16 mouse cellular contexts compared by ENCODE assay signal in the genomic region with DNA sequence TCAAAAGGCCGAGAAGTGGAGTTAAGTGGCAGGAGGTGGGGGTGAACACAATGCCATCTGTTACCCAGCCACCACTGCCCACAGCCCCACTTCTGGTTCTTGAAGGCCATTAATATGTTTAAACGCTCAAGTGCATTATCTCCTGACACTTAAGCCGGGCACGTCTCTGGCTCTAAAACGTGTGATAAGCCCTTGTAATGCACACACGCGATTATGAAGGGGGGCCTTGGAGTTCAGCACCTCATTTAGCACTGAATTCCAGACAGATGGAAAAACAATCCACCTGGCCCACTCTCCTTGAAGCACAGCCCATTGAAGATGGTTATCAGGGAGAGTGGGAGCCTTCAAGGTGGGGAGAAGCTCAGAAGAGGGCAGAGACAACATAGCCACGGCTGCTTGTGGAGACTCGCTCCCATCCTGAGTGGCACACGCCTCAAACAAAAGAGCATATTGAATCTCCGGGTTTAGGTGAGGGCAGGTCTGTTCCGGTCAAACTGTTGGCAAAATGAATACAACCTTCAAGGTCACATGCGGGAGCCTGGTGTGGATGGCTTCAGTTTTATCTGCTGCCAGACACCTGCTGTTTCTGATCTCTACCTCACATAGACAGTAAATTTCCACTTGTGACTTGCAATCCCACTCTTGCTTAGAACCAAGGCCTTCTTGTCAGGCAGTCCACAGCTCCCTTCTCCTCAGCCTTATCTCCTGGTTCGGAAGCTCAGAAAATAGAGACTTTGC. TPM values are rescaled to one million over a fixed set of nuclear protein-coding genes. Genes with fewer than 3 reads are reported as not detected.
A peak's percentile ranks its signal among the peaks of the same experiment; 100 is the strongest.
DNase-seq lines count a peak whose midpoint lies in the region; ATAC-seq and TF ChIP-seq lines count a peak whose summit lies in the region.
"Had no signal": no experiment of that assay in that cellular context is flagged by ENCODE, and none has a peak within 500 bp of the region (broad histone marks: within the 10 kb centered on the region; RNA-seq: fewer than 3 reads in every experiment).

No protein-coding gene starts in this region.

- DNase-seq in kidney, postnatal 4 days, result no peak
- peak; percentile 13 for DNase-seq in ES-CJ7 (ENCODE audit: low read depth, low spot score)
- peak; percentile 27 for DNase-seq in brain, embryonic 14.5 days (ENCODE audit: low read depth)
- no peak for DNase-seq in frontal cortex, postnatal 36 days (ENCODE audit: low spot score in 2 of 2)
- DNase-seq in layer of hippocampus, postnatal 25 days (ENCODE audit: extremely low spot score in 1 of 2, low spot score in 1 of 2), result no peak
- DNase-seq: adrenal gland, postnatal 14 days; cerebellum, adult 8-10 months; gastrocnemius, postnatal 25 days; right cerebral cortex, adult 18-20 months had no signal

- H3K9ac ChIP-seq in kidney, embryonic 15.5 days, result no peak overlapping the region
- H3K9ac ChIP-seq in limb, embryonic 12.5 days (replicated peaks), result no peak overlapping the region
- H3K9ac ChIP-seq: hindbrain, embryonic 13.5 days; midbrain, embryonic 12.5 days; neural tube, embryonic 12.5 days had no signal

- H3K9me3 ChIP-seq in kidney, embryonic 15.5 days (replicated peaks), result no peaks in the 10 kb centered on the region
- H3K9me3 ChIP-seq in limb, embryonic 12.5 days, result no peaks in the 10 kb centered on the region
- H3K9me3 ChIP-seq: hindbrain, embryonic 13.5 days; midbrain, embryonic 12.5 days; neural tube, embryonic 12.5 days had no signal

- H3K4me2 ChIP-seq in kidney, embryonic 15.5 days, result no peak overlapping the region
- no peak overlapping the region for H3K4me2 ChIP-seq in limb, embryonic 12.5 days
- H3K4me2 ChIP-seq: hindbrain, embryonic 13.5 days; midbrain, embryonic 12.5 days; neural tube, embryonic 12.5 days had no signal

- no peaks in the 10 kb centered on the region for H3K36me3 ChIP-seq in kidney, embryonic 15.5 days
- no peaks in the 10 kb centered on the region for H3K36me3 ChIP-seq in limb, embryonic 12.5 days
- H3K36me3 ChIP-seq: hindbrain, embryonic 13.5 days; midbrain, embryonic 12.5 days; neural tube, embryonic 12.5 days had no signal

- H3K27ac ChIP-seq in kidney, embryonic 15.5 days, result peak overlapping the region; percentile 11; the same call in 1 of the 2 replicates
- H3K27ac ChIP-seq in limb, embryonic 12.5 days, result 0 out of 2 replicates have a peak overlapping the region, but pooled peaks have one; percentile 18
- H3K27ac ChIP-seq: hindbrain, embryonic 13.5 days; midbrain, embryonic 12.5 days; neural tube, embryonic 12.5 days had no signal

- no peak for TF ChIP-seq CTCF in brain, embryonic 14.5 days (IDR thresholded peaks at IDR 0.05; ENCODE audit: borderline replicate concordance, extremely low read depth, insufficient read depth, insufficient read length)

- no peaks in the 10 kb centered on the region for H3K27me3 ChIP-seq in kidney, embryonic 15.5 days
- H3K27me3 ChIP-seq in limb, embryonic 12.5 days, result no peaks in the 10 kb centered on the region
- H3K27me3 ChIP-seq: hindbrain, embryonic 13.5 days; midbrain, embryonic 12.5 days; neural tube, embryonic 12.5 days; Patski had no signal

- TF ChIP-seq POLR2A in brain, embryonic 14.5 days (IDR thresholded peaks at IDR 0.05; ENCODE audit: borderline replicate concordance, extremely low read depth, insufficient read depth, insufficient read length, poor library complexity, severe bottlenecking), result no peak

- H3K4me1 ChIP-seq in kidney, embryonic 15.5 days, result peaks cover 29% of the 10 kb centered on the region
- peaks cover 31% of the 10 kb centered on the region for H3K4me1 ChIP-seq in limb, embryonic 12.5 days (replicated peaks)

- WGBS in kidney, embryonic 15.5 days, result 55% methylated on average over 14 of the region's 14 CpGs
- 55% methylated on average over 14 of the region's 14 CpGs for WGBS in limb, embryonic 12.5 days

- no peak for ATAC-seq in kidney, embryonic 15.5 days (replicated peaks; ENCODE audit: low FRiP score)
- ATAC-seq in limb, embryonic 12.5 days (ENCODE audit: insufficient number of reproducible peaks, insufficient read depth, low FRiP score, low TSS enrichment, low read depth), result no peak
- ATAC-seq: forebrain, embryonic 14.5 days had no signal

- no peak overlapping the region for H3K4me3 ChIP-seq in kidney, embryonic 15.5 days (replicated peaks)
- no peak overlapping the region for H3K4me3 ChIP-seq in limb, embryonic 12.5 days (replicated peaks)
- H3K4me3 ChIP-seq: hindbrain, embryonic 13.5 days; midbrain, embryonic 12.5 days; neural tube, embryonic 12.5 days had no signal

RNA-seq across cellular contexts. Expression of gene Nedd9, which starts 30.7 kb away (rescaled TPM):
- 22.8 and 23.8 TPM in 2 replicates for polyA plus RNA-seq in kidney, embryonic 15.5 days (2015; fragmentation: Nextera tagmentation; extraction: Ambion mirVana)
- 14.1 and 14.2 TPM in 2 replicates for polyA plus RNA-seq in brain, embryonic 14.5 days (2012; rRNA removed)
- 13.8 and 15.2 TPM in 2 replicates for polyA plus RNA-seq in limb, embryonic 12.5 days (2016; fragmentation: Nextera tagmentation; extraction: Ambion mirVana)
- total RNA-seq in layer of hippocampus, postnatal 25 days (2021), result 10 to 100 TPM; 13.4 to 14.8 TPM

Comparison
In these comparisons a context has a peak if more than half of its experiments do, and no peak if none do; other contexts are left out.
1. DNase-seq: peak in ES-CJ7 (single experiment) and brain, embryonic 14.5 days (single experiment); none in kidney, postnatal 4 days (0 of 2), frontal cortex, postnatal 36 days (0 of 2) and layer of hippocampus, postnatal 25 days (0 of 2).